Mouse (Mus musculus): Measurements from ENCODE around the gene Ubxn11. TPM values are rescaled to one million over a fixed set of nuclear protein-coding genes. Genes with fewer than 3 reads are reported as not detected.

The Ubxn11 gene
- total RNA-seq, 2 experiments from 2014 or later: 0.71 to 1.9 TPM

GRCm38 (mm10) chr4:134114038-134114437 is 11.7 kb downstream of the Ubxn11 start:
- Histone ChIP-seq H3K27ac (no peak overlapping the region), H3K4me3 (no peak overlapping the region)
- no peak for TF ChIP-seq CTCF (IDR thresholded peaks at IDR 0.05)
- DNase-seq: no peak
- intact Hi-C loops (cut with DNase I): no loop called here

DNA sequence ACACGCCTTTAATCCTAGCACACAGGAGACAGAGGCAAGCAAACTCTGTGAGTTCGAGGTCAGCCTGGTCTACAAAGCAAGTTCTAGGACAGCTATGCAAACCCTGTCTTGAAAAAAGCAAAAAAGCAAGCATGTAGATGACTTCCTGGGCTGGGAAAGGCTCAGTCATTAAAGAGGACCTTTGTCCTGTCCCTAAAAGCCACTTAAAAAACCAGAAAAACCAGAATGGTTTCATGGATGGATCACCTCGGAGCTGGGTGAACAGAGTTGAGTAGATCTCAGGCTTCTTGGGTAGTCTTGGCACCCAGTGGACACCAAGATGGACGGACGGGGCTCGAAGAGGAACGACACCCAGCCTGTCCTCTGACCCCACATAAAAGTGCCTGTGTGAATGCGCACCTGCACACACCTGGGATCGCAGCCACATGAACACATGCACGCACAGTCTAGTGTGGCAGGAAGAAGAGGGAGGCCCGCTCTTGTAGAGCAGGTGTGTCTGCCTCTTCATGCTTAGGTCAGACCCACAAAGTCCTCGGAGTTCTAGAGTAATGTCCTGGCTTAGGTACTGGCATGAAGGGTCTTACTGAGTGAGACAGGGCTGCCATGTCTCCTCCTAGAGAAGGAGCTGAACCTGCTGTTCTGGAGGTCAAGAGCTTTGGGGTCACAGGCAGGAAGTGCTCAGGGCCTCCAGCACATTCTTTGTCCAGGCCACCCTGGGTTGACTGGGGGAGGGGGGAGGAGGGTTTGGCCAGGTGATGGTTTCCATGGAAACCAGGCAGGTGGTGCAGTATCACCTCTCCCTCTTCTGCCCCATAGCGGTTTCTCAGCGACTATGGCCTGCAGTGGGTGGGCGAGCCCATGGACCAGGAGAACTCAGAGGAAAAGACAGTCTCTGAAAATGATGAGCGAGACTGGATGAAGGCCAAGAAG is 13.1 kb downstream of the Ubxn11 start:
- DNase-seq: no peak
- Histone ChIP-seq H3K4me3 (no peak overlapping the region), H3K27ac (no peak overlapping the region)
- no peak for TF ChIP-seq CTCF (IDR thresholded peaks at IDR 0.05)
- intact Hi-C loops (cut with DNase I): no loop called here

DNA sequence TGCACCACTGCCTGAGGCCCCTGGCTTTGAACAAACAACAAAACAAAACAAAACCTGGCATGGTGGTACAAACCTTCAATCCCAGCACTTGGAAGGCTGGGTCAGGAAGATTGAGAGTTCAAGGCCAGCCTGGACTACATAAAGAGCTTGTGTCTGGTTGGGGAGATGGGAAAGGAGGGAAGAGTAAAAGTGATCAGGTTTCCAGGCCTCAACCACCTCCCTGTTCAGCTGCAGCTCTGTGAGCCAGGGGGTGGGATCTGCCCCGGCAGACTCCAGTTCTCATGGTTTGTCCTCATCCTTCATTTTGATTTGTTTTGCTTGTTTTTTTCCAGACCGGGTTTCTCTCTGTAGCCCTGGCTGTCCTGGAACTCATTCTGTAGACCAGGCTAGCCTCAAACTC is 14.1 kb downstream of the Ubxn11 start:
- intact Hi-C loops (cut with DNase I): no loop called here
- no peak overlapping the region for H3K4me3 ChIP-seq
- peak; percentile 4 for DNase-seq
- no peak for TF ChIP-seq CTCF (IDR thresholded peaks at IDR 0.05)
- H3K27ac ChIP-seq: no peak overlapping the region

- H3K27ac ChIP-seq: no peak overlapping the region
- TF ChIP-seq CTCF (IDR thresholded peaks at IDR 0.05): no peak
- H3K4me3 ChIP-seq: no peak overlapping the region
- intact Hi-C loops (cut with DNase I): no loop called here
- DNase-seq: peak; percentile 17
Measured at GRCm38 (mm10) chr4:134117012-134117411, 14.6 kb downstream of the Ubxn11 start.

- no peak overlapping the region for H3K4me3 ChIP-seq
- no peak for TF ChIP-seq CTCF (IDR thresholded peaks at IDR 0.05)
- intact Hi-C loops (cut with DNase I): no loop called here
- no peak overlapping the region for H3K27ac ChIP-seq
- DNase-seq: peak; percentile 2
Measured at GRCm38 (mm10) chr4:134118126-134118800, 15.9 kb downstream of the Ubxn11 start.

DNA sequence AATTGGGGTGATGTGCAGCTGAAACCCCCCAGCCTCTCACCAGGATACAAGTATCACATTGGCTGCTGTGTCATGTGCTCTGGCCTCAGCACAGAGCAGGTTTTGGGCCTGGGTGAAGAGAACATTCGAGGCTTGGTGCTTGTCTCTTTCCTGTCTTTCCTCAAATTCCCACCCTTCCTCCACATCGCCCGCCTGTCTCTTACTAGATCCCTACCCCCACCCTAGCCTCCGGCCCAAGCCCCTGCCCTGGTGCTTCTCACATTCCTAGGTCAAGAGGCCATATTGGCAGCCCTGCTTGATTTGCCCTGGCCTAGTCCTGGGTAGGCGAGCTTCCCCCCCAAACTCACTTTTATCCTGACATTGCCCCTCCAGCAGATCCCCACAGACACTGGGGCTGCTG is 16.7 kb downstream of the Ubxn11 start:
- TF ChIP-seq CTCF (IDR thresholded peaks at IDR 0.05): no peak
- DNase-seq: no peak
- H3K4me3 ChIP-seq: no peak overlapping the region
- intact Hi-C loops (cut with DNase I): no loop called here
- no peak overlapping the region for H3K27ac ChIP-seq

GRCm38 (mm10) chr4:134119644-134120043 is 17.3 kb downstream of the Ubxn11 start:
- intact Hi-C loops (cut with DNase I): no loop called here
- no peak for DNase-seq
- peak; percentile 40 for TF ChIP-seq CTCF (IDR thresholded peaks at IDR 0.05)
- Histone ChIP-seq H3K4me3 (no peak overlapping the region), H3K27ac (no peak overlapping the region)

- H3K4me3 ChIP-seq: no peak overlapping the region
- intact Hi-C loops (cut with DNase I): no loop called here
Measured at GRCm38 (mm10) chr4:134120192-134120805, 17.9 kb downstream of the Ubxn11 start.

DNA sequence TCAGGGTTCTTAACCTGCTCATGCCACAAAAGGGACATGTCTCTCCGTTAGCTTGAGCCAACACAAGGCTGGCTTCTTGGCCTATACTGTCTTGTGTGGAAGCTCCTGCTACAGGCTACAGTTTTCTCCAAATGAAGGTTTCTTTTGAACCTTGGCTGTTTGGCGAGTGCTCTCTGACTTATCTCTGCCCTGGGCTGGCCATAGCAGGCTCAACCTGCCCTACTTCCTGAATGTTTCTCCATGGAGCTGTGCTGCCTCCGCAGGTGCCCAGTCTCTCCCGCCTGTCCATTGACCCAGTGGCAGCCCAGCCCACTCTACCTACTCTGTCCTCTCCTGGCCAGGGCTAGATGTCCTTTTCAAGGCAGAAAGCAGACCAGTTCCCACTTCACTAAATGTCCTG is 18.5 kb downstream of the Ubxn11 start:
- DNase-seq: peak; percentile 13
- no peak overlapping the region for H3K4me3 ChIP-seq
- H3K27ac ChIP-seq: no peak overlapping the region
- TF ChIP-seq CTCF (IDR thresholded peaks at IDR 0.05): no peak
- intact Hi-C loops (cut with DNase I): no loop called here

More at GRCm38 (mm10) chr4:134120192-134120805, 17.9 kb downstream of the Ubxn11 start:
- H3K27ac ChIP-seq: no peak overlapping the region
- TF ChIP-seq CTCF (IDR thresholded peaks at IDR 0.05): no peak
- peak; percentile 7 for DNase-seq

- TF ChIP-seq CTCF (IDR thresholded peaks at IDR 0.05): no peak
- no peak overlapping the region for H3K27ac ChIP-seq
- peak; percentile 14 for DNase-seq
- H3K4me3 ChIP-seq: no peak overlapping the region
- intact Hi-C loops (cut with DNase I): no loop called here
Measured at GRCm38 (mm10) chr4:134121571-134121970, 19.2 kb downstream of the Ubxn11 start.

DNA sequence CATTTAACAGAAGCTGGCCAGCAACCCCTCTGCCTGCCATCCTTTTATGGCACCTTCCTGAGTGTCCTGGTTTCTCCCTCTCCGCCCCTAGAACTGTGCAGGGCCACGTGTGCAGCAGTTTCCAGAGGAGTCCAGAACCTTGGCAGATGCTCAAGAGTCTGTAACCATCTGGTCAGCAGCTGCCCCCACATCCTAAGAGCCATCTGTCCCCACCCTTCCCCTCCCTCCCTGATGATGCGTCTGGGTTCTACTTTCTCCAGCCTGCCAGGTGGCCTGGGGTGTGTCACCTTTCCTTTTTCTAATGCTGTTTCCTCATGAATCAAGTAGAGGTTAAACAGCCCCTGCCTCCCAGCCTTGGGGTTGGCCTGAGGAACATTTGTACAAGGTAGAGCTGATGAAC is 19.9 kb downstream of the Ubxn11 start:
- Histone ChIP-seq H3K4me3 (no peak overlapping the region), H3K27ac (no peak overlapping the region)
- DNase-seq: no peak
- intact Hi-C loops (cut with DNase I): no loop called here
- TF ChIP-seq CTCF (IDR thresholded peaks at IDR 0.05): no peak

DNA sequence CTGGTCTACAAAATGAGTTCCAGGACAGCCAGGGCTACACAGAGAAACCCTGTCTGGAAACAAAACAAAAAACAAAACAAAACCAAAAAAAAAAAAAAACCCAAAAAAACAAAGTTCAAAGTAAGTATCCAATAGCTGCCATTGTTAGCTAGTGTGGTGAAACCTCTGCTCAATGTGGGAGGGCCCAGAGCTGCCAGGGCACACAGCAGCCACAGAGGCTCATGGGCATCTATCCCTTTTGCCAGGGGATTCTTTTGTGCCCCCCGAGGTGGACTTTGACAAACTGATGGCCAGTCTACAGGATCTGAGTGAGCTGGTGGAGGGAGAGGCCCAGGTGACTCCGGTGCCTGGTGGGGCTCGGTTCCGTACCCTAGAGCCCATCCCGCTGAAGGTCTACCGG is 20.8 kb downstream of the Ubxn11 start:
- intact Hi-C loops (cut with DNase I): no loop called here
- DNase-seq: peak; percentile 18
- TF ChIP-seq CTCF (IDR thresholded peaks at IDR 0.05): no peak
- Histone ChIP-seq H3K27ac (no peak overlapping the region), H3K4me3 (no peak overlapping the region)
